Mouse (Mus musculus) left cerebral cortex, adult 8-10 months (tissue): ENCODE data around the gene Tnk2. TPM values are rescaled to one million over a fixed set of nuclear protein-coding genes. Genes with fewer than 3 reads are reported as not detected.

ENCODE experiments used
- DNase-seq, 2 experiments: peaks; one replicate each; pipeline ENCODE4 v3.0.0; 2022; ENCODE audit warnings: low spot score in 2 of 2
- total RNA-seq, 4 experiments: library from RNA; stranded (reverse); gene quantifications; 2 replicates each; pipeline ENCODE4 v1.2.4; 2022

Gene Tnk2
- total RNA-seq, 4 experiments from 2014 or later = 243 to 266 (median 252) TPM

- DNase-seq = no peak
Measured at GRCm38 (mm10) chr16:32658743-32659171, 15.1 kb downstream of the Tnk2 start.

DNA sequence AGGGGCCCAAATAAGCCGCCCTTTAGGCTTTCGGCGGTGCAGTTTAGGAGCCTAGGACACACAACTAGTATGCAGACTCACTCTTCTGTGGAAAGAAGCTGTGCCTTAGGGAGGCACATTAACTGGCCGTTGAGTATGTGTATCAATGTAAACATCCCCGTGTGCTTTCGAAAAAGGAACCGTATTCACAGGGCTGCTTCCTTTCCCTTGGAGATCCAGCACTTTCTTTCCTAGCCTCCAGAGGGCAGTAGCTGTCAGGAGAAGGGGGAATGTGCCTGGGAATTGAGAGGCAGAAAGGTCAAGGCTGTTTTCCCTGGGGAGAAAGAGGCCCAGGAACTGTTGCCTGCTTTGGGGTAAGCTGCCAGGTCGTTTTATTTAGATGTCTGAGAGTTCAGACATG, 15.7 kb downstream of the Tnk2 start:
- DNase-seq = no peak

DNA sequence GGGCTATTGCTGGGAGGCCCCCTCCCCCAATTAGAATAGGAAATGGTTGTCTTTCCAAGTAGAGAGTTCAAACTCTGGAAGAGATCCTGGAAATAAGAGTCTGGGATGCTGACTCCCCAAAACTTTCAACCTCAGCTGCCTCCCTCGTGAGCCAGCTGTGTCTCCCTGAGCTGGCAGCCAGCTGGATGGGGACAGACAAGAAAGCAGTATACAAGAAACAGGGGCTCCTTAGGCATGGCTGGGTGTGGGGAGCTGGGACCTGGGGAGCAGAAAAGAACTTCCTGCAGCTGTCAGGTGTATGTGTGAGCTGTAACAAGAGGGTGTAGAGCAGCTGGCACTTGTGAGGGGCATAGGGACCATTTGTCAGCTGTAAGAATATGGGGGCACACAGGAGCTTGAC, 16.4 kb downstream of the Tnk2 start:
- DNase-seq = no peak

GRCm38 (mm10) chr16:32660557-32661321, 17.1 kb downstream of the Tnk2 start:
- DNase-seq = peak in 1 of 2 experiments; percentile 66

DNA sequence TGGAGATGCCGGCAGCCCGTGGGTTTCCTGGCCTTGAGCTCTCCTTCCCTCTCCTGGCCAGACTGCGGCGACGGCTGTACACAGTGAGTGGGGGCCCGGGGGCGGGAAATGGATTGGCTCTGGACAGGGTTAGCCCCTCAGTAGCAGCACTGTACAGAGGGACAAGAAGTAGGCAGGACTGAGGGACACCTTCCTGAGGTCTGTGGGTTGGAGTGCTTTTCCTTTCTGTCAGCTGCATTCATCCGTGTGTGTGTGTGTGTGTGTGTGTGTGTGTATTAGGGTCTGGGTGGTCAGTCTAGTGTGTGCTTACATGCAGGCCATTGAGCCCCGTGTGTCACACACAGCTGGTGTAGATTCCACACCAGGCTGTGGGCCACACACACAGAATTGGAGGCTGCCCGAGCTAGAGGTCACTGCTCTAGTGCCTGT, 17.8 kb downstream of the Tnk2 start:
- DNase-seq = no peak

GRCm38 (mm10) chr16:32662372-32662771, 18.7 kb downstream of the Tnk2 start:
- DNase-seq = no peak

GRCm38 (mm10) chr16:32663231-32663858, 19.7 kb downstream of the Tnk2 start:
- DNase-seq = no peak

DNA sequence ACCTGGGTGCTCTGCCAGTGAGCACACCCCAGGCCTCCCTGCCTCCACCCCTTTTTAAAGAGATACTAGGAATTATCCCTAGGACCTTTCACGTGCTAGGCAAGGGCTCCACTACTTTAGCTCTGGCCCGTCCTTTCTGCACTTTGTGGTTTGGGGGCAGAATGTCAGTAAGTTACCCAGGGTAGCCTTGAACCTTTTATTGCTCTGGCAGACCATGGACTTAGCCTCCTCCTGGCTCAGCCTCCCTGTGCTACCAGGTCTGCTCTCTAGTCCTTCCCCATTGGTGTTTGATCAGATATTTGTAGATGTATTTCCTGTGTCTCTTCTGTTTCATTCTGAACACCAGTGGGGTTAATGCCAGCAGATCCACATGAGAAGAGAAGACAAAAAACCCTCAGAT, 20.5 kb downstream of the Tnk2 start:
- no peak for DNase-seq

GRCm38 (mm10) chr16:32665851-32666665, 22.4 kb downstream of the Tnk2 start:
- no peak for DNase-seq

DNA sequence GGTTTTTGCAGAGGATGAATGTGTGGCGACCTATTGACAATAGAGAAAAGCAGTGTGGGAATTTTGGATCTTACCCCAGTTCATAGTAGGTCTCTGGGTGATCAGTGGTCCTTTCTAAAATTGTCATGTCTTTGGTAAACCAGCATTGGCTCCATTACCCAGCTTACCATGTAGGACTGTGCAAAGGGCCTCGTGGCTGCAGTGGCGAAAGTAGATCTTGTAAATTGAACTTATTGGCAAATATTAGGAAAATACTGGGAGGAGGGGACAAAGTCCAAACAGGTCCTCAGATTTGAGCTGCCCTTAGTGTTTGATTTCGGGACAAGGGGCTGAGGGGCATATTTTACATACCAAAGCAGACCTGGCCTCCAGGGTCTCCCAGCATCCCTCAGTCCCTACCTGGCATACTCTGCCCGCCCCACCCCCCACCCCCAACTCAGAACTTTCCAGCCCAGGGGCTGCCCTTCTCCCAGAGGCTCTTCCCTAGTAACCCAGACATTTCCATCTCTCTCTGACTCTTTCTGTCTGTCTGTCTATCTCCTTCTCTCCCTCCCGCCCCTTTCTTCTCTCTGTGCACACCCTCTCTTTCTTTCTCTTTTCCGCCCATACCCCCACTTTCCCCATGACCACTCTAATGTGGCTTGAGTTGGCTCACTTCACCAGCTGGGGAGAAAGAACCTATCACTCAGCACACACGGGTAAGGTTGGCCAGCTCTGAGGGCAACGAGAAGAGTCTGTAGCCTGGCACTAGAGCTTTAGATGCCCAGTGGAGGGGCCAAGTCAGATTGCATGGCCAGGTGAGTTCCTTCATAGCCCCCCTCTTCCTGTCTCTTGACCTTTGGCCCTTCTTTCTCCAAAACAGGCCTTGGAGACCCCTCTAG, 23.2 kb downstream of the Tnk2 start:
- DNase-seq = no peak

- no peak for DNase-seq
Measured at GRCm38 (mm10) chr16:32667552-32667872, 23.8 kb downstream of the Tnk2 start.

DNA sequence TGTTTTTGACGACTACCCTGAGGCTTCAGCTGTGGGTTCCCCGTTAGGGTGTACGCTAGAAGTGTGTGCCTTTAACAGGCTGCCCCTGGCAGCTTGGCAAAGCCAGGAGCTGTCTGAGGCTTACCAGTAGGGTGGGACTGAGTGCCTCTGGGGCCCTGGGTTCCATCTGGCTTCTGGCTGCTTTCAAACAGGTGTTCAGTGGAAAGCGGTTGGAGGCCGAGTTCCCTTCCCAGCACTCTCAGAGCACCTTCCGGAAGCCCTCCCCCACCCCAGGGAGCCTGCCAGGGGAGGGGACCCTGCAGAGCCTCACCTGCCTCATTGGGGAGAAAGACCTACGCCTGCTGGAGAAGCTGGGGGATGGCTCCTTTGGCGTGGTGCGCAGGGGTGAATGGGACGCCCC, 24.4 kb downstream of the Tnk2 start:
- no peak for DNase-seq

DNA sequence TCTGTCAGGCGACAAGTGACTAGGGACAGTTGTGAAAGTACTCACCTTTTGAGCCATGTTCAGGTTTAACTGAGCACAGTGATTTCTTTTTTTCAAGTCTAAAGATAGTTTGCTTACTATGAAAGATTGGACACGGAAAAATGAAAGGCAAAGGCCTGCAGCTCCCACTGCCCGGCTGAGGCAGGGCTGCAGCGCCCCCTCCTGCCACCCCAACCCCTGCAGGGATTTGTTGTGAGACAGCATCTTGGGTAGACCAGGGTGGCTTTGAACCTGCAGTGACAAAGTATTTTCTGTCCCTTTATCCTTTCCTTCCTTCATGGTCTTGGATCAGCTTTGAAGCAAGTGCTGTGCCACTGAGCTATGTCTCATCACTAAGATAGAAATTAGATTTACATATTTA, 24.8 kb downstream of the Tnk2 start:
- no peak for DNase-seq

- DNase-seq = no peak
Measured at GRCm38 (mm10) chr16:32669243-32669642, 25.6 kb downstream of the Tnk2 start.

DNA sequence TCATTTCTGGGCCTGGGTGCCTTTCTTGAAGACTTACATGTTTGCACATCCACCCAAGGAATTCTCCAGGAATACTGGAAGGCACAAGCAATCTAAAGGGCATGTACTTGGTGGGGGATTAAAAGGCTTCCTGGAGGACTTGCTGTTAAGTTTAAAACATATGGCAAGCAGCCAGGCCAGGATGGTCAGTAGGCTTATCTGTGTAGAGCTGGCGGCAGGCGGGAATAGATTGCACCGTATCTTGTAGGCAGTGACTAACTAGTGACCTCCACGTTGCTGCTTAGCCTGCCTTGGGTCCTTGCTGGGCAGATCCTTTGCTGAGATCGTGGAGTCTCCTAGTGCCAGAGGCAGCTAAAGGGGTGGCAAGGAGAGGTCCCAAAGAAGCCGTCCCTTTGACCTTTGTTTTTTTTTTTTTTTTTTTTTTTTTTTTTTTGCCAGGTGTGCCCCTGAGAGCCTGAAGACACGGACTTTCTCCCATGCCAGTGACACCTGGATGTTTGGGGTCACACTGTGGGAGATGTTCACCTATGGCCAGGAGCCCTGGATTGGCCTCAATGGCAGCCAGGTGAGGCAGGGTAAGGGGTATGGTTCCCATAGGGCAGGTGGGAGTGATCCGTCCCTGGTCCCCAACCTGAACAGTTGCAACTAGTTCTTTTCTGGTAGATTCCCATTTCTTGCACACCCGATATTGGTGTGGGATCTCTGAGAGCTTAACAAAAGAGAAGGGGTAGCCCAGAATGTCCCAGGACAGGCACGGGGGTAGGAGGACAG, 26.9 kb downstream of the Tnk2 start:
- no peak for DNase-seq

- no peak for DNase-seq
Measured at GRCm38 (mm10) chr16:32671206-32671887, 27.7 kb downstream of the Tnk2 start.

- DNase-seq = no peak
Measured at GRCm38 (mm10) chr16:32672250-32672649, 28.6 kb downstream of the Tnk2 start.

DNA sequence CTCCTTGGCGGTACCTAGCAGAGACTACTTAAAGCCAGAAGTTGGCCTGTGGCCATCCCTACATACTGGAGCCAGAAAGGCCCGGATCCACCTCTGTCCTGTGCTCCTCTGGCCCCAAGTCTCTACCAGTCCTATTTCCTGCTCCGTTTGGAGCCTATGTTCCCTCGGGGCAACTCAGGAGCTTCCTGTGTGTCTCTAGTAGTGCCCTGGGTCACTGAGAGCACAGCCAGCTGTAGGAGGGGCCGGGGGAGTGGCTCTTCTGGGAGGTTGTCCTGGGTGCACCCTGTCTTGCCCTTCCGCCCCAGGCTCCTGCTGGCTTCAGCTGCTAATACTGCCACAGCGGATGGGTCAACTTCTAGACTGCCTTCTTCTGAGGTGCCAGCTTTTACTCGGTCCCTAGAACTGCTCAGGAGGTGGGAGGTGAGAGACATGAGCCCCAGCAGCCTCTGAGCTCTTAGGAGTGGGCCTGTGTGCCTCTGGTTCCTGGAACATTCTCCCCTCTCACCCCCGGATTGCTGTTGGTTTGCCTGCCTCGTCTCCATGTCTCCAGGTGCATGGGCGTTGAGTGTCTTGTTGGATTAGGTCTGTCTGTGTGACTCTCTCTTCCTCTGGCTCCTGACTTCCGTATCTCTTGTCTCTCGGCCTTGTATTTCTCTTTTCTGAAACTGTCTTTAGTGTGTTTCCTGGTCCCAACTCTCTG, 29.3 kb downstream of the Tnk2 start:
- no peak for DNase-seq

GRCm38 (mm10) chr16:32674121-32674740, 30.6 kb downstream of the Tnk2 start:
- DNase-seq = no peak
